Mouse (Mus musculus) thymus, adult 2 months (tissue): ENCODE results near the gene Wdr62. TPM values are rescaled to one million over a fixed set of nuclear protein-coding genes. Genes with fewer than 3 reads are reported as not detected.

Source experiments
- DNase-seq: peaks from one replicate; pipeline ENCODE4 v3.0.0; 2021
- H3K27ac ChIP-seq: fragments of 200-500 bp; 2 replicates; pipeline ENCODE4 v1.5.1; 2012; ENCODE audit warnings: low read length, control low read depth; ENCODE audit not compliant: control insufficient read depth, insufficient read depth
- H3K27me3 ChIP-seq: fragments of 200-500 bp; 2 replicates; pipeline ENCODE4 v1.6.1; 2012; ENCODE audit warnings: mild to moderate bottlenecking, low read length, moderate library complexity, mixed read lengths; ENCODE audit not compliant: control insufficient read depth, insufficient read depth
- H3K36me3 ChIP-seq: fragments of 200-500 bp; 2 replicates; pipeline ENCODE4 v1.6.1; 2012; ENCODE audit warnings: mild to moderate bottlenecking, low read length, moderate library complexity; ENCODE audit not compliant: control insufficient read depth, insufficient read depth
- H3K4me1 ChIP-seq: fragments of 200-500 bp; replicated peaks from 2 replicates; pipeline ENCODE4 v1.6.1; 2012; ENCODE audit warnings: low read length; ENCODE audit not compliant: control insufficient read depth, insufficient read depth
- H3K4me3 ChIP-seq: fragments of 200-500 bp; 2 replicates; pipeline ENCODE4 v1.5.1; 2012; ENCODE audit warnings: mild to moderate bottlenecking, low read length, control low read depth, moderate library complexity; ENCODE audit not compliant: control insufficient read depth, insufficient read depth
- CTCF ChIP-seq: fragments of 200-500 bp; IDR thresholded peaks from 2 replicates; pipeline ENCODE4 v1.5.1; 2012; ENCODE audit warnings: mild to moderate bottlenecking, control low read depth, low read length, moderate library complexity, borderline replicate concordance; ENCODE audit not compliant: control insufficient read depth, poor library complexity, insufficient read depth; ENCODE audit errors: extremely low read depth
- POLR2A ChIP-seq: fragments of 200-500 bp; IDR thresholded peaks from 2 replicates; pipeline ENCODE4 v1.6.1; 2012; ENCODE audit warnings: mild to moderate bottlenecking, low read length, control low read depth, moderate library complexity; ENCODE audit not compliant: control insufficient read depth, poor library complexity, insufficient read depth; ENCODE audit errors: extremely low read depth
- WGBS: fragments of 180-500 bp; shearing (Covaris S2); methylation state at CpG from one replicate; pipeline ENCODE4 v1.1.7; 2018; 5-methylcytosine and 5-hydroxymethylcytosine counted together
- polyA plus RNA-seq: library from polyadenylated mRNA; depleted of rRNA; stranded (reverse); fragments of >200 nt; gene quantifications from 2 replicates; pipeline ENCODE4 v1.2.3, GENCODE M21; 2012

Gene Wdr62
- polyA plus RNA-seq, 1 experiment: 54.1 TPM

GRCm38 (mm10) chr7:30291215-30292131, 11.3 kb upstream of the Wdr62 start, which contains the start of gene Clip3:
Clip3 (plus strand) TSS chr7:30291728.
- Histone ChIP-seq H3K4me1 (peaks cover 7% of the 10 kb centered on the region), H3K27me3 (no peaks in the 10 kb centered on the region), H3K36me3 (no peaks in the 10 kb centered on the region), H3K27ac (no peak within 1 kb of the TSS), H3K4me3 (peak within 1 kb of the TSS; percentile 35)
- peak; percentile 34 for DNase-seq
- no peak for TF ChIP-seq CTCF
- TF ChIP-seq POLR2A: no peak
- WGBS: 20% methylated on average over 35 of the region's 35 CpGs

GRCm38 (mm10) chr7:30289714-30290399, 9.6 kb upstream of the Wdr62 start:
- WGBS: 88% methylated on average over 10 of the region's 10 CpGs
- Histone ChIP-seq H3K27me3 (no peaks in the 10 kb centered on the region), H3K4me1 (peaks cover 7% of the 10 kb centered on the region), H3K4me3 (no peak overlapping the region), H3K36me3 (no peaks in the 10 kb centered on the region), H3K27ac (no peak overlapping the region)
- TF ChIP-seq CTCF (no peak), POLR2A (no peak)
- DNase-seq: no peak

- no peaks in the 10 kb centered on the region for H3K27me3 ChIP-seq
- no peak overlapping the region for H3K4me3 ChIP-seq
- peaks cover 7% of the 10 kb centered on the region for H3K4me1 ChIP-seq
- no peak for DNase-seq
- 92% methylated on average over 7 of the region's 7 CpGs for WGBS
- no peaks in the 10 kb centered on the region for H3K36me3 ChIP-seq
- H3K27ac ChIP-seq: no peak overlapping the region
- no peak for TF ChIP-seq CTCF
- no peak for TF ChIP-seq POLR2A
These were observed 9.0 kb upstream of the Wdr62 start for GRCm38 (mm10) chr7:30289071-30289713.

- WGBS: 79% methylated on average over 6 of the region's 6 CpGs
- Histone ChIP-seq H3K27ac (no peak overlapping the region), H3K27me3 (no peaks in the 10 kb centered on the region), H3K36me3 (no peaks in the 10 kb centered on the region), H3K4me3 (no peak overlapping the region), H3K4me1 (peaks cover 7% of the 10 kb centered on the region)
- TF ChIP-seq POLR2A (no peak), CTCF (no peak)
- no peak for DNase-seq
These were observed 7.8 kb upstream of the Wdr62 start for GRCm38 (mm10) chr7:30288046-30288445.

- Histone ChIP-seq H3K27me3 (no peaks in the 10 kb centered on the region), H3K4me1 (peaks cover 6% of the 10 kb centered on the region), H3K27ac (no peak overlapping the region), H3K4me3 (no peak overlapping the region), H3K36me3 (no peaks in the 10 kb centered on the region)
- TF ChIP-seq CTCF (no peak), POLR2A (no peak)
- 70% methylated on average over 8 of the region's 8 CpGs for WGBS
- DNase-seq: no peak
These were observed 6.6 kb upstream of the Wdr62 start for GRCm38 (mm10) chr7:30286701-30287410.
